ENCODE assay signal across 13 mouse cellular contexts in genomic region chr11:62069554-62069953, GRCm38 (mm10).
DNase-seq lines count a peak whose midpoint lies in the region; ATAC-seq and TF ChIP-seq lines count a peak whose summit lies in the region.
"Had no signal": no experiment of that assay in that cellular context is flagged by ENCODE, and none has a peak within 500 bp of the region (broad histone marks: within the 10 kb centered on the region; RNA-seq: fewer than 3 reads in every experiment).

No protein-coding gene starts in this region.

- peak; percentile 24 for DNase-seq in embryo, embryonic 11 days
- no peak for DNase-seq in embryo, embryonic 10.5 days (ENCODE audit: low spot score)
- peak; percentile 34 for DNase-seq in left cerebral cortex, adult 11 months (ENCODE audit: low spot score)
- DNase-seq in left cerebral cortex, postnatal 14 days (ENCODE audit: low spot score in 2 of 2) = no peak
- peak; percentile 47 for DNase-seq in brain, embryonic 14.5 days (ENCODE audit: low read depth)
- peak; percentile 30 for DNase-seq in hindbrain, postnatal 0 days (ENCODE audit: low spot score)
- DNase-seq in testis, postnatal 10 days (ENCODE audit: low spot score) = no peak
- no peak for DNase-seq in MN1 (ENCODE audit: low spot score)
- DNase-seq: B cell, adult 2 months; gastrocnemius, postnatal 10 days; liver had no signal

- 24% methylated on average over 2 of the region's 2 CpGs for WGBS in hindbrain, postnatal 0 days

- no peaks in the 10 kb centered on the region for H3K36me3 ChIP-seq in hindbrain, postnatal 0 days (ENCODE audit: insufficient read depth, low read length)
- H3K36me3 ChIP-seq: intestine, embryonic 15.5 days had no signal

- H3K4me1 ChIP-seq in hindbrain, postnatal 0 days (ENCODE audit: insufficient read depth, low read length) = no peaks in the 10 kb centered on the region
- H3K4me1 ChIP-seq: intestine, embryonic 15.5 days had no signal

- intact Hi-C loops in left cerebral cortex, postnatal 14 days (cut with DNase I) = no loop called here

- no peak overlapping the region for H3K4me3 ChIP-seq in hindbrain, postnatal 0 days (ENCODE audit: low read length)
- H3K4me3 ChIP-seq: erythroblast, embryonic 14.5 days; intestine, embryonic 15.5 days had no signal

- H3K27me3 ChIP-seq in hindbrain, postnatal 0 days (ENCODE audit: insufficient read depth, low read length) = no peaks in the 10 kb centered on the region
- H3K27me3 ChIP-seq: intestine, embryonic 15.5 days had no signal

- TF ChIP-seq CTCF in brain, embryonic 14.5 days (IDR thresholded peaks at IDR 0.05; ENCODE audit: borderline replicate concordance, extremely low read depth, insufficient read depth, insufficient read length) = no peak
- TF ChIP-seq CTCF in hindbrain, postnatal 0 days (IDR thresholded peaks at IDR 0.05; ENCODE audit: low read depth) = no peak

- H3K9ac ChIP-seq in hindbrain, postnatal 0 days (replicated peaks; ENCODE audit: low read length) = no peak overlapping the region
- H3K9ac ChIP-seq: intestine, embryonic 15.5 days had no signal

- H3K27ac ChIP-seq in hindbrain, postnatal 0 days = peak overlapping the region; percentile 54; the same call in 1 of the 2 replicates
- H3K27ac ChIP-seq: intestine, embryonic 15.5 days had no signal

- ATAC-seq in hindbrain, postnatal 0 days = 0 out of 2 replicates have a peak, but pooled peaks have one; percentile 70
- ATAC-seq: intestine, embryonic 15.5 days had no signal

- TF ChIP-seq POLR2A in brain, embryonic 14.5 days (IDR thresholded peaks at IDR 0.05; ENCODE audit: borderline replicate concordance, extremely low read depth, insufficient read depth, insufficient read length, poor library complexity, severe bottlenecking) = no peak

- H3K9me3 ChIP-seq in hindbrain, postnatal 0 days (ENCODE audit: low read length) = no peaks in the 10 kb centered on the region
- H3K9me3 ChIP-seq: intestine, embryonic 15.5 days had no signal

- H3K4me2 ChIP-seq in hindbrain, postnatal 0 days (ENCODE audit: low read depth, low read length) = no peak overlapping the region
- H3K4me2 ChIP-seq: intestine, embryonic 15.5 days had no signal

Comparison
In these comparisons a context has a peak if more than half of its experiments do, and no peak if none do; other contexts are left out.
1. DNase-seq: peak in embryo, embryonic 11 days (single experiment), left cerebral cortex, adult 11 months (single experiment), brain, embryonic 14.5 days (single experiment) and hindbrain, postnatal 0 days (single experiment); none in embryo, embryonic 10.5 days (single experiment), left cerebral cortex, postnatal 14 days (0 of 2), testis, postnatal 10 days (single experiment) and MN1 (single experiment).